Mouse (Mus musculus): ENCODE results near the gene Zfp810.

- no peak for TF ChIP-seq CTCF (IDR thresholded peaks at IDR 0.05; ENCODE audit: insufficient read depth, low read depth, low read length)
- no peak for TF ChIP-seq POLR2A (IDR thresholded peaks at IDR 0.05; ENCODE audit: insufficient read depth, low read depth, low read length)
Observed at GRCm38 (mm10) chr9:22327099-22327474, 19.6 kb upstream of the Zfp810 start.
